Mouse (Mus musculus) brain, embryonic 14.5 days (tissue): ENCODE data around the gene Arhgdia.

ENCODE experiments used
- CTCF ChIP-seq: fragments of 200-500 bp; IDR thresholded peaks from 2 replicates; pipeline ENCODE4 v1.5.1; 2012; ENCODE audit warnings: inconsistent platforms, mild to moderate bottlenecking, moderate library complexity, borderline replicate concordance; ENCODE audit not compliant: insufficient read depth, insufficient read length; ENCODE audit errors: extremely low read depth
- POLR2A ChIP-seq: fragments of 200-500 bp; IDR thresholded peaks from 2 replicates; pipeline ENCODE4 v1.6.1; 2012; ENCODE audit warnings: mild to moderate bottlenecking, inconsistent platforms, borderline replicate concordance; ENCODE audit not compliant: poor library complexity, insufficient read depth, insufficient read length, severe bottlenecking; ENCODE audit errors: extremely low read depth

DNA sequence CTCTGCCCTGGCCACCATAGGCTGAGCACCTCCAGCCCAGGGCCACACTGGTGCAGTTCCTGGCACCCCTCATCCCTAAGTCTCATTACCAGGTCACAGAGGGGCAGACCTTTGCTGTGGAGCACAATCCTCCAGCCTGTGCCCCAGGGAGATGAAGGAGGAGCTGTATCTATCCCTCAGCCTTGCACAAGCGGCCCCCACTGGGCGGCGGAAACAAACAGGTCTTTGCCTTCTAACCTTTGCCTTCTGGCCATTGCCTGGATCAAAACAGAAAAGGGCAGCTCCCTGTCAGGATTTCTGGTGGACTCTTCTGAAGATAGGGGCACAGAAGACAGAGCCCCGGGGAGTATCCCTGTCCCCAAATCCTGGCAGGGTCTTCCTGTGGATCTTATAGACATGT lies 52.5 kb downstream of the Arhgdia start:
- TF ChIP-seq POLR2A, result no peak
- no peak for TF ChIP-seq CTCF
